Mouse (Mus musculus) thymus, adult 2 months (tissue): ENCODE results near the gene Urb1. TPM values are rescaled to one million over a fixed set of nuclear protein-coding genes. Genes with fewer than 3 reads are reported as not detected.
A peak's percentile ranks its signal among the peaks of the same experiment; 100 is the strongest.

ENCODE experiments used
- DNase-seq: peaks from one replicate; pipeline ENCODE4 v3.0.0; 2021
- H3K27ac ChIP-seq: fragments of 200-500 bp; 2 replicates; pipeline ENCODE4 v1.5.1; 2012; ENCODE audit warnings: low read length, control low read depth; ENCODE audit not compliant: control insufficient read depth, insufficient read depth
- H3K27me3 ChIP-seq: fragments of 200-500 bp; 2 replicates; pipeline ENCODE4 v1.6.1; 2012; ENCODE audit warnings: mild to moderate bottlenecking, low read length, moderate library complexity, mixed read lengths; ENCODE audit not compliant: control insufficient read depth, insufficient read depth
- H3K36me3 ChIP-seq: fragments of 200-500 bp; 2 replicates; pipeline ENCODE4 v1.6.1; 2012; ENCODE audit warnings: mild to moderate bottlenecking, low read length, moderate library complexity; ENCODE audit not compliant: control insufficient read depth, insufficient read depth
- H3K4me1 ChIP-seq: fragments of 200-500 bp; replicated peaks from 2 replicates; pipeline ENCODE4 v1.6.1; 2012; ENCODE audit warnings: low read length; ENCODE audit not compliant: control insufficient read depth, insufficient read depth
- H3K4me3 ChIP-seq: fragments of 200-500 bp; 2 replicates; pipeline ENCODE4 v1.5.1; 2012; ENCODE audit warnings: mild to moderate bottlenecking, low read length, control low read depth, moderate library complexity; ENCODE audit not compliant: control insufficient read depth, insufficient read depth
- CTCF ChIP-seq: fragments of 200-500 bp; IDR thresholded peaks from 2 replicates; pipeline ENCODE4 v1.5.1; 2012; ENCODE audit warnings: mild to moderate bottlenecking, control low read depth, low read length, moderate library complexity, borderline replicate concordance; ENCODE audit not compliant: control insufficient read depth, poor library complexity, insufficient read depth; ENCODE audit errors: extremely low read depth
- POLR2A ChIP-seq: fragments of 200-500 bp; IDR thresholded peaks from 2 replicates; pipeline ENCODE4 v1.6.1; 2012; ENCODE audit warnings: mild to moderate bottlenecking, low read length, control low read depth, moderate library complexity; ENCODE audit not compliant: control insufficient read depth, poor library complexity, insufficient read depth; ENCODE audit errors: extremely low read depth
- WGBS: fragments of 180-500 bp; shearing (Covaris S2); methylation state at CpG from one replicate; pipeline ENCODE4 v1.1.7; 2018; 5-methylcytosine and 5-hydroxymethylcytosine counted together
- polyA plus RNA-seq: library from polyadenylated mRNA; depleted of rRNA; stranded (reverse); fragments of >200 nt; gene quantifications from 2 replicates; pipeline ENCODE4 v1.2.3, GENCODE M21; 2012

Gene Urb1
- polyA plus RNA-seq, 1 experiment, result 9.3 TPM

- Histone ChIP-seq H3K36me3 (no peaks in the 10 kb centered on the region), H3K27me3 (no peaks in the 10 kb centered on the region), H3K27ac (no peak overlapping the region), H3K4me1 (no peaks in the 10 kb centered on the region), H3K4me3 (no peak overlapping the region)
- WGBS, result 61% methylated on average over 10 of the region's 10 CpGs
- DNase-seq, result no peak
- TF ChIP-seq CTCF, result no peak
- TF ChIP-seq POLR2A, result no peak
Measured at GRCm38 (mm10) chr16:90736672-90737270, 73.4 kb downstream of the Urb1 start.

- no peaks in the 10 kb centered on the region for H3K4me1 ChIP-seq
- TF ChIP-seq CTCF (no peak), POLR2A (no peak)
- DNase-seq, result no peak
- no peak overlapping the region for H3K4me3 ChIP-seq
- no peaks in the 10 kb centered on the region for H3K27me3 ChIP-seq
- WGBS, result 55% methylated on average over 4 of the region's 4 CpGs
- no peaks in the 10 kb centered on the region for H3K36me3 ChIP-seq
- no peak overlapping the region for H3K27ac ChIP-seq
Measured at GRCm38 (mm10) chr16:90735611-90736010, 74.6 kb downstream of the Urb1 start.

- TF ChIP-seq CTCF, result peak; percentile 39; the same call in 1 of the 2 replicates
- peak; percentile 70; the same call in 1 of the 2 replicates for TF ChIP-seq POLR2A
- peaks cover 10% of the 10 kb centered on the region for H3K4me1 ChIP-seq
- peak within 1 kb of the TSS; percentile 47; the same call in 1 of the 2 replicates for H3K27ac ChIP-seq
- H3K36me3 ChIP-seq, result no peaks in the 10 kb centered on the region
- H3K4me3 ChIP-seq, result peak within 1 kb of the TSS; percentile 90
- H3K27me3 ChIP-seq, result no peaks in the 10 kb centered on the region
- DNase-seq, result peak; percentile 94
- WGBS, result 3% methylated on average over 53 of the region's 53 CpGs
Measured at GRCm38 (mm10) chr16:90727233-90728115, 82.7 kb downstream of the Urb1 start, which contains the start of gene Mis18a. TSS of gene Mis18a (minus strand) at chr16:90727404.

GRCm38 (mm10) chr16:90726600-90727227 lies 83.5 kb downstream of the Urb1 start:
- Histone ChIP-seq H3K4me1 (peaks cover 10% of the 10 kb centered on the region), H3K4me3 (peak overlapping the region; percentile 90), H3K36me3 (no peaks in the 10 kb centered on the region), H3K27ac (no peak overlapping the region), H3K27me3 (no peaks in the 10 kb centered on the region)
- WGBS, result 7% methylated on average over 38 of the region's 38 CpGs
- DNase-seq, result no peak
- TF ChIP-seq POLR2A (no peak), CTCF (no peak)

- 100% methylated on average over 4 of the region's 4 CpGs for WGBS
- no peak for TF ChIP-seq CTCF
- TF ChIP-seq POLR2A, result no peak
- H3K36me3 ChIP-seq, result peaks cover 14% of the 10 kb centered on the region
Measured at GRCm38 (mm10) chr16:90724051-90724450, 86.2 kb downstream of the Urb1 start.

GRCm38 (mm10) chr16:90710313-90710712 lies 99.9 kb downstream of the Urb1 start:
- Histone ChIP-seq H3K36me3 (no peaks in the 10 kb centered on the region), H3K4me3 (no peak overlapping the region), H3K27ac (no peak overlapping the region), H3K27me3 (no peaks in the 10 kb centered on the region), H3K4me1 (no peaks in the 10 kb centered on the region)
- whole genome bisulfite sequencing, result 77% methylated on average over 12 of the region's 12 CpGs
- no peak for DNase-seq
- no peak for TF ChIP-seq POLR2A
- TF ChIP-seq CTCF, result no peak

More at GRCm38 (mm10) chr16:90724051-90724450, 86.2 kb downstream of the Urb1 start:
- no peak for DNase-seq
- no peak overlapping the region for H3K4me3 ChIP-seq
- no peak overlapping the region for H3K27ac ChIP-seq
- peaks cover 10% of the 10 kb centered on the region for H3K4me1 ChIP-seq
- no peaks in the 10 kb centered on the region for H3K27me3 ChIP-seq
